Mouse (Mus musculus) G1E (cell line): ENCODE measurements around the gene Mep1a.

Experiments
- CTCF ChIP-seq: IDR thresholded peaks from 2 replicates; pipeline ENCODE4 v1.5.1; 2012; ENCODE audit warnings: low read depth, low read length, inconsistent platforms, mixed read lengths
- GATA1 ChIP-seq: IDR thresholded peaks from 2 replicates; pipeline ENCODE4 v1.6.1; 2012; ENCODE audit warnings: borderline replicate concordance, low read length, inconsistent platforms, mixed read lengths

- TF ChIP-seq CTCF (no peak), GATA1 (no peak)
Observed at GRCm38 (mm10) chr17:43501631-43502030, 981 bp downstream of the Mep1a start.
